Mouse (Mus musculus): ENCODE data around the gene Gm20075.
"Not testable (repeated sequence)": the region's sequence is repeated elsewhere in the genome, so short reads cannot be mapped to it uniquely, and the experiment has no call there.

Gm20075 gene

GRCm38 (mm10) chr13:96081276-96081675 lies at the start of gene Gm20075:
Gene Gm20075, minus strand, starts transcription at chr13:96081376.
- not testable (repeated sequence) for DNase-seq (ENCODE audit: low spot score)

- peak; percentile 17 for DNase-seq (ENCODE audit: low spot score)
These were observed 47.9 kb upstream of the Gm20075 start for GRCm38 (mm10) chr13:96129081-96129480.

- no peak for DNase-seq (ENCODE audit: low spot score)
These were observed 45.5 kb upstream of the Gm20075 start for GRCm38 (mm10) chr13:96126669-96127068.

- DNase-seq (ENCODE audit: low spot score) = no peak
These were observed 43.8 kb upstream of the Gm20075 start for GRCm38 (mm10) chr13:96125011-96125410.

- no peak for DNase-seq (ENCODE audit: low spot score)
These were observed 31.5 kb upstream of the Gm20075 start for GRCm38 (mm10) chr13:96112711-96113110.

GRCm38 (mm10) chr13:96110767-96111166 lies 29.6 kb upstream of the Gm20075 start:
- DNase-seq (ENCODE audit: low spot score) = no peak

GRCm38 (mm10) chr13:96106367-96106766 lies 25.2 kb upstream of the Gm20075 start:
- no peak for DNase-seq (ENCODE audit: low spot score)

GRCm38 (mm10) chr13:96090929-96091328 lies 9.8 kb upstream of the Gm20075 start:
- no peak for DNase-seq (ENCODE audit: low spot score)

- peak; percentile 35 for DNase-seq (ENCODE audit: low spot score)
These were observed 4.6 kb upstream of the Gm20075 start for GRCm38 (mm10) chr13:96085581-96086302.

- not testable (repeated sequence) for DNase-seq (ENCODE audit: low spot score)
These were observed 578 bp upstream of the Gm20075 start, which contains the start of gene Gm17190 for GRCm38 (mm10) chr13:96081754-96082153. Gene Gm17190, plus strand, starts transcription at chr13:96082054.

GRCm38 (mm10) chr13:96073555-96073954 lies 7.6 kb downstream of the Gm20075 start:
- peak; percentile 97 for DNase-seq (ENCODE audit: low spot score)

- no peak for DNase-seq (ENCODE audit: low spot score)
These were observed 28.4 kb downstream of the Gm20075 start for GRCm38 (mm10) chr13:96052755-96053154.

- DNase-seq (ENCODE audit: low spot score) = peak; percentile 89
These were observed 35.8 kb downstream of the Gm20075 start for GRCm38 (mm10) chr13:96045396-96045795.

- DNase-seq (ENCODE audit: low spot score) = no peak
These were observed 40.7 kb downstream of the Gm20075 start for GRCm38 (mm10) chr13:96040275-96041042.

GRCm38 (mm10) chr13:96039536-96039935 lies 41.6 kb downstream of the Gm20075 start:
- DNase-seq (ENCODE audit: low spot score) = no peak

- peak; percentile 75 for DNase-seq (ENCODE audit: low spot score)
These were observed 50.6 kb downstream of the Gm20075 start for GRCm38 (mm10) chr13:96030368-96031223.

Data from MN1 (cell line).